Mouse (Mus musculus) stomach, embryonic 15.5 days (tissue): ENCODE results near the gene F5. TPM values are rescaled to one million over a fixed set of nuclear protein-coding genes. Genes with fewer than 3 reads are reported as not detected.

Experiments used
- ATAC-seq: fragments of 200-750 bp; cut with Nextera tagmentation; 2 replicates; pipeline ENCODE4 v1.8.0; 2017; ENCODE audit warnings: low read depth, moderate number of reproducible peaks, moderate TSS enrichment; ENCODE audit not compliant: insufficient read depth, low FRiP score
- H3K27ac ChIP-seq: fragments of 300-500 bp; sonication (generic); 2 replicates; pipeline ENCODE4 v1.5.1; 2015; ENCODE audit warnings: mild to moderate bottlenecking, inconsistent platforms
- H3K27me3 ChIP-seq: fragments of 300-500 bp; sonication (generic); replicated peaks from 2 replicates; pipeline ENCODE4 v1.6.1; 2015; ENCODE audit warnings: inconsistent platforms
- H3K36me3 ChIP-seq: fragments of 300-500 bp; sonication (generic); 2 replicates; pipeline ENCODE4 v1.6.1; 2015; ENCODE audit warnings: inconsistent platforms
- H3K4me1 ChIP-seq: fragments of 300-500 bp; sonication (generic); 2 replicates; pipeline ENCODE4 v1.6.1; 2015; ENCODE audit warnings: inconsistent platforms
- H3K4me2 ChIP-seq: fragments of 300-500 bp; sonication (generic); 2 replicates; pipeline ENCODE4 v1.6.1; 2015; ENCODE audit warnings: mild to moderate bottlenecking, inconsistent platforms
- H3K4me3 ChIP-seq: fragments of 300-500 bp; sonication (generic); replicated peaks from 2 replicates; pipeline ENCODE4 v1.5.1; 2015; ENCODE audit warnings: inconsistent platforms
- H3K9ac ChIP-seq: fragments of 300-500 bp; sonication (generic); 2 replicates; pipeline ENCODE4 v1.6.1; 2015; ENCODE audit warnings: inconsistent platforms
- H3K9me3 ChIP-seq: fragments of 300-500 bp; sonication (generic); 2 replicates; pipeline ENCODE4 v1.6.1; 2016; ENCODE audit warnings: inconsistent platforms
- whole genome bisulfite sequencing: fragments of 180-500 bp; shearing (Covaris S2); methylation state at CpG from one replicate; pipeline ENCODE4 v1.1.7; 2015; 5-methylcytosine and 5-hydroxymethylcytosine counted together
- polyA plus RNA-seq: library from polyadenylated mRNA; unstranded; fragments of >200 nt; fragmentation: Nextera tagmentation; extraction: Ambion mirVana; gene quantifications from 2 replicates; pipeline ENCODE4 v1.2.1, GENCODE M21; 2015

F5 gene
- polyA plus RNA-seq, 1 experiment from 2014 or later, result 1.1 TPM

DNA sequence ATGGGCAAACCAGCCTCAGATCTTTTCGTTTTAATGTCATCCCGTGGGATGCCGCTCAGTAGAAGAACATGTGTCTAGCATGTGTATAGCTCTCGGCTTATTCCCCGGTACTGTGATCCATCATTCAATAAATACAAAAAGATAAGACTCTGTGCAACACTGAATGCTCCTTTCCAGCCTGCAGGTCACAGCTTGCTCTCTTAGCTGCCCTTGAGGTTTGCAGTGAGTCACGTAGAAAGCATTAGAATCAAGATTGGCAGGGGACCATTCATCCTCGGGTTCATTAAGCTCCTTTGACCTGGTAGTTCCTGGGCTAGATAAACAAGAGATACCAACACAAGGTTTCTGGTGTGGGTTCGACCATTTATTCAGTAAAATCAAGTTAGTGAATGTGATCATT is 91.2 kb downstream of the F5 start:
- Histone ChIP-seq H3K4me2 (no peak overlapping the region), H3K27me3 (no peaks in the 10 kb centered on the region), H3K27ac (no peak overlapping the region; the same call in 1 of the 2 replicates), H3K36me3 (no peaks in the 10 kb centered on the region), H3K4me3 (no peak overlapping the region), H3K9ac (no peak overlapping the region), H3K9me3 (no peaks in the 10 kb centered on the region), H3K4me1 (peaks cover 3% of the 10 kb centered on the region; the same call in 1 of the 2 replicates)
- ATAC-seq, result peak; percentile 71; the same call in 1 of the 2 replicates
- 53% methylated on average over 8 of the region's 8 CpGs for WGBS

DNA sequence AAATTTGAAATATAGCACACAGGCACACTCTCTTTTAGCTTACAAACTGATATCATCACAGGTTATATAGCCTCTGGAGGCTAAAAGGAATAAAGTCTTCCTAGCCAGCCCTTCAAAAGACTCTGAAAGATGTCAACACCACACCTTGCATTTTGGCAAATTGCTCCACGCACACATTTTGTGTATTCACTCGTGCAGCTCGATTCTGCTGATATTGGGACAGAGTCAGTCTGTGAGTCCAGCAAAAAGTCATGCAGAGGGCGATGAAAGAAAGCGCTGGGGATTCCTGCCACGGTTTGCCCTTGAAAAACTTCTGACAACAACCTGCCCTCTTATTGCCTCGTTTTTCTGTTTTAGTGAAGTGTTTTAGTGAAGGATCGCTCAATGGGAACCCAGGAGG is 95.8 kb downstream of the F5 start:
- Histone ChIP-seq H3K27me3 (no peaks in the 10 kb centered on the region), H3K27ac (peak overlapping the region; percentile 80; the same call in 1 of the 2 replicates), H3K36me3 (no peaks in the 10 kb centered on the region), H3K4me3 (no peak overlapping the region), H3K9ac (no peak overlapping the region), H3K4me1 (peaks cover 18% of the 10 kb centered on the region), H3K4me2 (peak overlapping the region; percentile 63), H3K9me3 (no peaks in the 10 kb centered on the region)
- no peak for ATAC-seq
- WGBS, result 48% methylated on average over 8 of the region's 8 CpGs

DNA sequence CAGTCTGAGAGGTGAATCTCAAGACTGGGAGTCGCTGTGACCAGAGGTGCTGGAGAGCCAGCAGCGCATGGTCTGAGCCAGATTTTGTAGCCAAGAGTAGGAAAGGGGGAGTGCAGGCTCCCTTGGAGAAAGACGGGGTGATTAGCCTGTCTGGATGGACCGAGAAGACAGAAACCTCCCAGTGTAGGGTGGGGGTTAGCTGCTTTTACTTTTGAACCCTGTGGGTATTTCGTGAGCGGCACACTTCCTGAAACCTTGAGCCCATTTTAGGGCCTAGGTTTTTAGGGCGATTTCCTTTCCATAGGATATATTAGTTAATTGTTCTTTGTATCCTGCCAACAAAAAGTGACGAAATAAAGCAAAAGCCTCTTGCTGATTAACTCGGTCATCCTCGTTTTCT is 96.3 kb downstream of the F5 start:
- H3K27ac ChIP-seq, result peak overlapping the region; percentile 80; the same call in 1 of the 2 replicates

DNA sequence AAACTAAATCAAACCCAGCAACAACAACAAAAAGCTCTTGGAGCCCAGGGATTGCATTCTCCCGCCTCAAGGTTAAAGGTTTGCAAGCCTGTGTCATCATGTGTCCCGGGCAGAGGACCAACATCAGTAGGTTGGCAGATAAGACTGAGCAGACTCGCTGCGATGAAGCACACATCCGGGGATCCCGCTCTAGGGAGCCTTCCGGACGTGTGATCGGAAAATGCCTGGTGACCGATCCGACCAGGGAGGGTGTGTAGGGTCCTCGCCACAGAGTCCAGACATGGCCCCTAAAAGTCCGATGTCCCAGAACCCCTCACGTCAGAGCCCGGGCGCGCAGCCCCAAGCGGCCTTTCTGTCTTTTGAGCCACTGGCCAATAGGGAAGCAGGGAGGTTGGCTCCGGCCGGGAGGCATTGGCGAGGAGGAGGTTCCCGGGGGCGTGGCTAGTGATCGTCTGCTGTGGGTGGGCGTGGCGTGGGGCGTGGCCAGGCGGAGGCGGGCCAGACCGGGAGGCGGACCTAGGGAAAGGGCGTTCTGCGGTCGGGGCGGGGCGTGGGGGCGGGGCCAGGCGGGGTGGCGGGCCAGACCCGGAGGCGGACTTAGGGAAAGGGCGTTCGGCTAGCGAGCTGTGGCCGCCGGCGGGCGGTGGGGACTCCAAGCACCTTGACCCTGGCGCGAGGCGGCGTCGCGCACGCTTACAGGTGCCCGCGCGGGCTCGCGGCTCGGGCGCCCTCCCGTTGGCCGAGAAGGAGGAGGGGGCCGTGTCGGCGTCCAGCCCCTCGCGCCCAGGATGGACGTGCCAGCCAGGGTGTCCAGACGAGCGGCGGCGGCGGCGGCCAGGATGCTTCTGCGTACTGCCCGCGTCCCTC is 97.1 kb downstream of the F5 start, which contains the start of gene Slc19a2:
Slc19a2 (plus strand) TSS at position 582 of the 867 bp plus-strand sequence.
- Histone ChIP-seq H3K4me1 (peaks cover 18% of the 10 kb centered on the region), H3K4me3 (peak within 1 kb of the TSS; percentile 81), H3K27ac (peak within 1 kb of the TSS; percentile 80), H3K27me3 (no peaks in the 10 kb centered on the region), H3K4me2 (peak within 1 kb of the TSS; percentile 71), H3K9me3 (no peaks in the 10 kb centered on the region), H3K36me3 (no peaks in the 10 kb centered on the region), H3K9ac (peak within 1 kb of the TSS; percentile 51)
- peak; percentile 94 for ATAC-seq
- 1% methylated on average over 53 of the region's 79 CpGs for WGBS

More for the DNA sequence above, 96.3 kb downstream of the F5 start:
- no peaks in the 10 kb centered on the region for H3K27me3 ChIP-seq
- no peaks in the 10 kb centered on the region for H3K9me3 ChIP-seq
- peak overlapping the region; percentile 81 for H3K4me3 ChIP-seq
- H3K4me2 ChIP-seq, result peak overlapping the region; percentile 63
- ATAC-seq, result no peak
- peaks cover 18% of the 10 kb centered on the region for H3K4me1 ChIP-seq
- H3K36me3 ChIP-seq, result no peaks in the 10 kb centered on the region
- 15% methylated on average over 10 of the region's 10 CpGs for WGBS
- no peak overlapping the region for H3K9ac ChIP-seq

DNA sequence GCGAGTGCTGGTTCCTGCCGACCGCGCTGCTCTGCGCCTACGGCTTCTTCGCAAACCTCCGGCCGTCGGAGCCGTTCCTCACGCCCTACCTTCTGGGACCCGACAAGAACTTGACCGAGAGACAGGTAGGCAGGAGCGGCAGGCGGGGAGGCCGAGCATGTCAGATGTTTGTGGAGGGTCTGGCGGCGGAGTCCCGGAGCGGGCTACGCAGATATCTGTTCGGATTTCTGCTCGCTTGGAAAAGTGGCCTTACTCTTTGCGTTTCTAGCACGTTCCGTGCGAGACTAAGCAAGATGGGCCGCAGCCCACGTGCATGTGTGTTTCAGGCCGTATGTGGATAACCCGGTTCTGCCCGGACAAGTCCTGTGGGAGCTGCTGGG is 97.7 kb downstream of the F5 start:
- Histone ChIP-seq H3K4me1 (peaks cover 18% of the 10 kb centered on the region), H3K9ac (peak overlapping the region; percentile 51), H3K4me3 (peak overlapping the region; percentile 81), H3K36me3 (no peaks in the 10 kb centered on the region), H3K27me3 (no peaks in the 10 kb centered on the region), H3K4me2 (peak overlapping the region; percentile 71), H3K27ac (peak overlapping the region; percentile 79), H3K9me3 (no peaks in the 10 kb centered on the region)
- no peak for ATAC-seq
- under 1% methylated on average over 33 of the region's 33 CpGs for WGBS

DNA sequence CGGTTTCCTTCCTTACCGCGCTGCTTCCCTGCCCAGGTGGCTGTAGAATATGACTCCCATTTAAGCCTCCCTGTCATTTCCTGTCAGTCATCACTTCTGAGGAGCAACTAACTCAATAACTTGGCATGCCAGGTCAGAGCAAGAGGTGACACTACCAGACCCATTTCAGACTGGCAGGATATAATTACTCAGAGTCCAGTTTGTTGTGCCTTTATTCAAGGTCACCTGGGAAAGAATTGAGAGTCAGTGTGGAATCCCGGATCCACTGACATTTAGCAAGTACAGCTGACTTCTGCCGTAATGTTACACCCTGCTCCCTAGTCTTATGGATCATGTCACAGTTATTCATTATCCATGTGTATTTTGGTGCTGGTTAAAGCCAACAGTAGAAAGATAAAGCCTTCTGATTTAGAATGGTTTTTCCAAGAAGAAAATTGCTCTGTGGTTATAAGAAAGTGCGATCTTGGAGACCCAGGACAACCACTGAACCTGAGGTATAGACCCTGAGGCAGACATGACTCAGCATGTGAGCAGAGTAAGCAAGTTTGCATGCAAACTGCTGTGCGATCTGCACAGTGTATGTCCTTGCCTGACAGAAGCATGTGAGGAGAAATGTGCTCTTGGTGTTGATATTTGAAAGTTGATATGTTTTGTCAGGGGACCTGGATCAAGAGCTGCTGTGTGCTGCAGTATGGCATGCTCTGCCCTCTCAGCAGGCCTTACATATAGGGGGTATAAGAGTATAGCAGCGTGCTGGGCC is 98.9 kb downstream of the F5 start:
- Histone ChIP-seq H3K27ac (peak overlapping the region; percentile 12; the same call in 1 of the 2 replicates), H3K4me1 (peaks cover 18% of the 10 kb centered on the region), H3K36me3 (no peaks in the 10 kb centered on the region), H3K27me3 (no peaks in the 10 kb centered on the region), H3K9ac (no peak overlapping the region), H3K9me3 (no peaks in the 10 kb centered on the region), H3K4me3 (peak overlapping the region; percentile 81), H3K4me2 (peak overlapping the region; percentile 71)
- 43% methylated on average over 8 of the region's 8 CpGs for WGBS
- ATAC-seq, result no peak

DNA sequence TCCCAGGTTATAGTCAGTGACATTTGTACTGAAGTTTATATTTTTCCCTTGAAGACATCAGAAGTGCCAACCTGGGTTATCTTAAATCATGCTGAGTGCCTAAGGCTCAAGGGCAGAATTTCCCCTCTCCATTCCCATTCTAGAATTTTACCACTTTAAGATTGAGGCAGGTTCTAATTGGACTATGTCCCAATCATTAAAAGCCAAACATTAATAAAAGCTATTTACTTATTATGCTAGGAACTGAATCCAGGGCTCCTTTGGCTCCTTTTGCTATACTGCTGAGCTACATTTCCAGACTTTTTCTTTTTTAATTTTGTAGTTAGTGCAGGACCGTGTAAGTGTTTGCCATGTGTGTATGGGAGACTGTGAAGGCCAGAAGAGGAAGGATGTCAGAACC is 99.8 kb downstream of the F5 start:
- WGBS, result 79% methylated on average over 1 of the region's 1 CpGs
- Histone ChIP-seq H3K9ac (no peak overlapping the region), H3K9me3 (no peaks in the 10 kb centered on the region), H3K4me1 (peaks cover 18% of the 10 kb centered on the region), H3K4me3 (no peak overlapping the region), H3K4me2 (no peak overlapping the region), H3K27ac (no peak overlapping the region), H3K27me3 (no peaks in the 10 kb centered on the region), H3K36me3 (no peaks in the 10 kb centered on the region)
- no peak for ATAC-seq

DNA sequence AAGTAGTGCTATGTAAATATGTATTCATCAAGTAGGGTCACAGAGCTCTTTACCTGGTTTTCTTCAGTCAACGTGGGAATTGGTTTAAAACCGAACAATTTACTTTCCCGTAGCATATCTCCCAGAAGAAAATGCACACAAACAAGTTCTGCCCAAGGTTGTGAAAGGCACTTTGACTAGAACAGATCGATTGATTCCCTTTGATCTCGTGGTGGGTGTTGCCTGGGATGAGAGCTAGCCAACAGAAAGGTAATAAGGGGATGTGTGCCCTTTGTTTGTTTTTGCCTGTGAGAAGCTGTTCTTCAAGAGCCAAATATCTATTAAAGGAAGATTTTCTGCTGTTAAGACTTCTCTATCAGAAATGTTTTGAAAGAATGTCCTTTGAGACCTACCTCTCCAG is 100.9 kb downstream of the F5 start:
- ATAC-seq, result no peak
- no peaks in the 10 kb centered on the region for H3K9me3 ChIP-seq
- no peak overlapping the region for H3K27ac ChIP-seq
- H3K27me3 ChIP-seq, result no peaks in the 10 kb centered on the region
- 55% methylated on average over 5 of the region's 5 CpGs for WGBS
- H3K4me1 ChIP-seq, result peaks cover 15% of the 10 kb centered on the region
- no peak overlapping the region for H3K4me3 ChIP-seq
- peaks cover 8% of the 10 kb centered on the region; the same call in 1 of the 2 replicates for H3K36me3 ChIP-seq
- H3K9ac ChIP-seq, result no peak overlapping the region
- no peak overlapping the region for H3K4me2 ChIP-seq

DNA sequence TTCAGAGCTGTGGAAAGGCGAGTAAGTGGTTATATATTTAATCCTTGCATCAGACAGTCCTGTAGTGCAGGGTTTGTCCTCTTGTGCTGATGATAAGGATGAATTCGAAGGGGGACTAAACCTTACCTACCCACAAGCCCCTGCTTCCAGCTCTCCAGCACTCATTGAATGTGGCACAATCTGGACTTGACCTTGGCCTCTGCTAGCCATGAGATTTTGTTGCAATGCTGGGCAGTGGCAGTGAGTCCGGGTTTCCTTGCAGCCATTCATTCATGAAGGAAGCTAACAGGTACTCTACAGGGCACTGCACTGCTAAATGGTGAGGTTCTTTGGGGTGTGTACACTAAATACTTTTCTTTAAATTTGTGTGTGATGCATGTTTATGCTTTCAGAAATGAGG is 103.2 kb downstream of the F5 start:
- Histone ChIP-seq H3K4me1 (peaks cover 13% of the 10 kb centered on the region), H3K9me3 (no peaks in the 10 kb centered on the region), H3K4me2 (no peak overlapping the region), H3K9ac (no peak overlapping the region), H3K36me3 (peaks cover 8% of the 10 kb centered on the region; the same call in 1 of the 2 replicates), H3K27ac (no peak overlapping the region), H3K27me3 (no peaks in the 10 kb centered on the region), H3K4me3 (no peak overlapping the region)
- no peak for ATAC-seq
- 67% methylated on average over 3 of the region's 3 CpGs for WGBS

DNA sequence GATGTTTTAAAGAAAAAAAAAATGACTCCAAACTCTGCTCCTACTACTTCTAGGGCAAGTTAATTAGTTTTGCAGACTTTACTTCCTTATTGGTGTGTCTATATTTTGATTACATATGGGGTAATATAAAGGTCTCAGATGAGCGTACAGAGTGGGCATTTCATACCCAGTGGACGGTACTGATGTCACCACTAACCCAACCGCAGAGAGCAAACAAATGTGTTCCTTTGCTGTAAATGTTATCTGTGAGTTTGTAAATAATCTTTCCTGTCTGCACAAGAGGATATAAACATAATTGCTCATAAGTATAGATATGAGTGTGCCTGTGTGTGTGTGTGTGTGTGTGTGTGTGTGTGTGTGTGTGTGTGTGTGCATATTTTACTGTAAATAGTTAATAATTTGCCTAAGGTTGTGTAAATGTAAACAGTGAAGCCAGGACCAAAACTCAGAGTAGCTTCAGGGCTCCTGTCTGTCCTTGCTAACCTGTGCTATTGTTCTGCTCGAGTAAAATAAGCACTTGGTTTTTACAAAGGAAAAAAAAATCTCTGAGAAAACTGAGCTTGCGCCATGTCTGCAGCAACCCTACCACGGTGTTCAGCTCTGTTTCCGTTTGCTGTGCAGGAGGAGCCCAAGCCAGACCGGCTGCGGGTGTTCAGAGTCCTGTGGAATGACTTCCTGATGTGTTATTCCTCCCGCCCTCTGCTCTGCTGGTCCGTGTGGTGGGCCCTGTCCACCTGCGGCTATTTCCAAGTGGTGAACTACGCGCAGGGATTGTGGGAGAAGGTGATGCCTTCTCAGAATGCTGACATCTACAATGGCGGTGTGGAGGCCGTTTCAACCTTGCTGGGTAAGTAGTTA is 108.8 kb downstream of the F5 start:
- Histone ChIP-seq H3K36me3 (peaks cover 17% of the 10 kb centered on the region), H3K9me3 (no peaks in the 10 kb centered on the region), H3K9ac (no peak overlapping the region), H3K27ac (peak overlapping the region; percentile 37; the same call in 1 of the 2 replicates), H3K4me2 (no peak overlapping the region), H3K4me3 (no peak overlapping the region), H3K27me3 (no peaks in the 10 kb centered on the region), H3K4me1 (no peaks in the 10 kb centered on the region)
- ATAC-seq, result peak; percentile 60
- WGBS, result 73% methylated on average over 16 of the region's 16 CpGs

DNA sequence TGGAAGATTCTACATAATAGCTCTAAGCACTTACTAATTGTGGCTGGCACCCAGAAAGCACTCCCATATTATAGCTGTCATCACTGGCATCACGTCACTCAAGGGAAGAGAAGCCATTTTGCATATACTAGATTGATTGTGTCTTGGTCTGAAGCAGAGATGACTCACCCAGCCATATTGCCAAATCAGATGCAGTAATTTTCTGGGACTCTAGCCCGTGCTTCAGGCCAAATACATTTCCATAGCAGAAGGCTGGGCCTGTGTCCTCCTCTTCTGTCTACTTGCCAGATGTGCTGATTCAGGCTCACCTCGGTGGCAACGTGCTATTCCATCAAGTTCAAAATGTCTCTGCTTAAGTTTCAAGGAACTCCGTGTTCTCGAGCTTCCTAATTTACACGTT is 109.9 kb downstream of the F5 start:
- H3K4me2 ChIP-seq, result no peak overlapping the region
- H3K9ac ChIP-seq, result no peak overlapping the region
- H3K9me3 ChIP-seq, result no peaks in the 10 kb centered on the region
- no peak overlapping the region for H3K27ac ChIP-seq
- WGBS, result 84% methylated on average over 7 of the region's 7 CpGs
- no peaks in the 10 kb centered on the region for H3K27me3 ChIP-seq
- H3K4me3 ChIP-seq, result no peak overlapping the region
- no peak for ATAC-seq
- no peaks in the 10 kb centered on the region for H3K4me1 ChIP-seq
- peaks cover 17% of the 10 kb centered on the region for H3K36me3 ChIP-seq
